Mouse (Mus musculus) megakaryocyte, embryonic 14.5 days (primary cell): ENCODE data around the gene Rtraf. TPM values are rescaled to one million over a fixed set of nuclear protein-coding genes. Genes with fewer than 3 reads are reported as not detected.
"Not testable (repeated sequence)": the region's sequence is repeated elsewhere in the genome, so short reads cannot be mapped to it uniquely, and the experiment has no call there.

ENCODE experiments used
- H3K27me3 ChIP-seq: replicated peaks from 2 replicates; pipeline ENCODE3; 2012; ENCODE audit warnings: inconsistent platforms
- H3K36me3 ChIP-seq: replicated peaks from 2 replicates; pipeline ENCODE3; 2012; ENCODE audit warnings: low read length, inconsistent platforms, mixed read lengths
- H3K4me1 ChIP-seq: 2 replicates; pipeline ENCODE4 v1.6.1; 2012; ENCODE audit warnings: inconsistent platforms
- H3K4me3 ChIP-seq: replicated peaks from 2 replicates; pipeline ENCODE3; 2012; ENCODE audit warnings: moderate library complexity, mild to moderate bottlenecking, inconsistent platforms
- H3K9me3 ChIP-seq: 2 replicates; pipeline ENCODE4 v1.6.1; 2012; ENCODE audit warnings: inconsistent platforms
- FLI1 ChIP-seq: IDR thresholded peaks from 2 replicates; pipeline ENCODE4 v1.6.1; 2012; ENCODE audit warnings: low read length, inconsistent platforms, mixed read lengths
- GATA1 ChIP-seq: IDR thresholded peaks from 3 replicates; pipeline ENCODE4 v1.6.1; 2012; ENCODE audit warnings: mixed read lengths, low read length, inconsistent platforms, borderline replicate concordance
- polyA plus RNA-seq: library from polyadenylated mRNA; stranded (reverse); fragments of >175 nt; gene quantifications from 2 replicates; pipeline ENCODE4 v1.2.3, GENCODE M21; 2012; ENCODE audit warnings: low replicate concordance; ENCODE audit not compliant: insufficient read depth

Rtraf gene
- 114 and 264 TPM in 2 replicates for polyA plus RNA-seq

- H3K36me3 ChIP-seq, result peaks cover 32% of the 10 kb centered on the region
- H3K4me3 ChIP-seq, result peak within 1 kb of the TSS; percentile 94
- H3K4me1 ChIP-seq, result peaks cover 18% of the 10 kb centered on the region
- peaks cover 13% of the 10 kb centered on the region for H3K27me3 ChIP-seq
- 0 out of 2 replicates have a peak, but pooled peaks cover 4% of the 10 kb centered on the region for H3K9me3 ChIP-seq
- TF ChIP-seq GATA1 (no peak), FLI1 (no peak)
Observed at GRCm38 (mm10) chr14:19823321-19824142, at the start of gene Rtraf. Rtraf (minus strand) TSS chr14:19823824.

- H3K9me3 ChIP-seq, result peaks cover 5% of the 10 kb centered on the region; the same call in 1 of the 2 replicates
- H3K36me3 ChIP-seq, result no peaks in the 10 kb centered on the region
- no peaks in the 10 kb centered on the region for H3K4me1 ChIP-seq
- no peak for TF ChIP-seq FLI1
- TF ChIP-seq GATA1, result no peak
- H3K4me3 ChIP-seq, result no peak overlapping the region
- H3K27me3 ChIP-seq, result peaks cover 9% of the 10 kb centered on the region
Observed at GRCm38 (mm10) chr14:19867286-19867935, 43.8 kb upstream of the Rtraf start.

- H3K36me3 ChIP-seq, H3K9me3 ChIP-seq: not testable (repeated sequence)
Observed at GRCm38 (mm10) chr14:19865121-19865520, 41.5 kb upstream of the Rtraf start.

GRCm38 (mm10) chr14:19861311-19862080 lies 37.9 kb upstream of the Rtraf start:
- TF ChIP-seq FLI1 (no peak), GATA1 (no peak)
- peaks cover 13% of the 10 kb centered on the region; the same call in 1 of the 2 replicates for H3K9me3 ChIP-seq
- H3K36me3 ChIP-seq, result no peaks in the 10 kb centered on the region
- peaks cover 4% of the 10 kb centered on the region; the same call in 1 of the 2 replicates for H3K4me1 ChIP-seq
- H3K4me3 ChIP-seq, result no peak overlapping the region
- H3K27me3 ChIP-seq, result no peaks in the 10 kb centered on the region

More at GRCm38 (mm10) chr14:19865121-19865520, 41.5 kb upstream of the Rtraf start:
- not testable (repeated sequence) for H3K4me1 ChIP-seq, H3K4me3 ChIP-seq, H3K27me3 ChIP-seq

- peaks cover 4% of the 10 kb centered on the region; the same call in 1 of the 2 replicates for H3K4me1 ChIP-seq
- no peak overlapping the region for H3K4me3 ChIP-seq
- H3K36me3 ChIP-seq, result no peaks in the 10 kb centered on the region
- TF ChIP-seq GATA1, result no peak
- no peak for TF ChIP-seq FLI1
- H3K9me3 ChIP-seq, result peaks cover 15% of the 10 kb centered on the region; the same call in 1 of the 2 replicates
- H3K27me3 ChIP-seq, result no peaks in the 10 kb centered on the region
Observed at GRCm38 (mm10) chr14:19860281-19860680, 36.7 kb upstream of the Rtraf start.

- H3K27me3 ChIP-seq, result no peaks in the 10 kb centered on the region
- H3K4me3 ChIP-seq, result no peak overlapping the region
Observed at GRCm38 (mm10) chr14:19858808-19859776, 35.5 kb upstream of the Rtraf start.

GRCm38 (mm10) chr14:19858279-19858678 lies 34.7 kb upstream of the Rtraf start:
- Histone ChIP-seq H3K4me1 (peaks cover 4% of the 10 kb centered on the region; the same call in 1 of the 2 replicates), H3K4me3 (peak overlapping the region; percentile 50), H3K36me3 (no peaks in the 10 kb centered on the region), H3K9me3 (peaks cover 11% of the 10 kb centered on the region; the same call in 1 of the 2 replicates), H3K27me3 (no peaks in the 10 kb centered on the region)
- TF ChIP-seq FLI1 (no peak), GATA1 (no peak)

More at GRCm38 (mm10) chr14:19858808-19859776, 35.5 kb upstream of the Rtraf start:
- Histone ChIP-seq H3K9me3 (peaks cover 15% of the 10 kb centered on the region; the same call in 1 of the 2 replicates), H3K36me3 (no peaks in the 10 kb centered on the region), H3K4me1 (peaks cover 4% of the 10 kb centered on the region; the same call in 1 of the 2 replicates)
- TF ChIP-seq FLI1 (no peak), GATA1 (no peak)

DNA sequence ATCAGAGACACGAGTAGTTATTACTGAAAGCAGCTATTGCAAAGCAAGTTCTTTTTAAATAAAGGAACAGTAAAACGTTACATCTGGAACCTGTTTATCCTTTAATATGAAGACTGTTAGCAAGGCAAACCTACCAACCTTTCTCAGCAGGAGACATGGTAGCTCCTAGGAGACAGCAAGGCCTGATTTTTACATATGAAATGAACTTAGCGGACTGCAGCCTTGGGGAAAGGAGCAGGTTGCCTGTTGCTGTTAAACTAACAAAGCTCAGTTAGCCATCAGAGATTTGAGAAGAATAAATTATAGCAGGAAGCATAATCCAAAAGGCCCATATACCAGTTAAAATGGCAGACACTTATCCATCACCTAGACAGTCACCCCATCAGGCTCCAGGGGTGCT lies 29.8 kb upstream of the Rtraf start:
- TF ChIP-seq GATA1 (no peak), FLI1 (no peak)
- Histone ChIP-seq H3K4me1 (peaks cover 4% of the 10 kb centered on the region; the same call in 1 of the 2 replicates), H3K4me3 (no peak overlapping the region), H3K27me3 (no peaks in the 10 kb centered on the region), H3K9me3 (peaks cover 10% of the 10 kb centered on the region; the same call in 1 of the 2 replicates), H3K36me3 (no peaks in the 10 kb centered on the region)
